Mouse (Mus musculus) thymus, adult 18-20 months (tissue): Measurements from ENCODE around the gene Grb2.

Experiments
- DNase-seq, 2 experiments: peaks; one replicate each; pipeline ENCODE4 v3.0.0; 2022; ENCODE audit warnings: mixed read lengths in 2 of 2

Gene Grb2

GRCm38 (mm10) chr11:115642705-115643104 is 65.7 kb downstream of the Grb2 start:
- DNase-seq: no peak

- no peak for DNase-seq
Observed at GRCm38 (mm10) chr11:115641664-115642036, 66.7 kb downstream of the Grb2 start.

- DNase-seq: peak; percentile 50 to 72
Observed at GRCm38 (mm10) chr11:115640978-115641663, 67.3 kb downstream of the Grb2 start.

- DNase-seq: no peak
Observed at GRCm38 (mm10) chr11:115640311-115640828, 68.0 kb downstream of the Grb2 start.

- no peak for DNase-seq
Observed at GRCm38 (mm10) chr11:115639540-115639939, 68.9 kb downstream of the Grb2 start.

GRCm38 (mm10) chr11:115638498-115639409 is 69.6 kb downstream of the Grb2 start:
- DNase-seq: no peak

GRCm38 (mm10) chr11:115636960-115637359 is 71.4 kb downstream of the Grb2 start:
- no peak for DNase-seq

- no peak for DNase-seq
Observed at GRCm38 (mm10) chr11:115635484-115635883, 72.9 kb downstream of the Grb2 start.

GRCm38 (mm10) chr11:115635041-115635440 is 73.4 kb downstream of the Grb2 start:
- no peak for DNase-seq

- no peak for DNase-seq
Observed at GRCm38 (mm10) chr11:115634109-115634508, 74.3 kb downstream of the Grb2 start.

GRCm38 (mm10) chr11:115632862-115633261 is 75.5 kb downstream of the Grb2 start:
- DNase-seq: no peak

GRCm38 (mm10) chr11:115632247-115632646 is 76.2 kb downstream of the Grb2 start:
- no peak for DNase-seq

GRCm38 (mm10) chr11:115631505-115631890 is 76.9 kb downstream of the Grb2 start:
- no peak for DNase-seq

- DNase-seq: peak in 1 of 2 experiments; percentile 52
Observed at GRCm38 (mm10) chr11:115630532-115631504, 77.6 kb downstream of the Grb2 start.

- DNase-seq: no peak
Observed at GRCm38 (mm10) chr11:115629734-115630531, 78.5 kb downstream of the Grb2 start.

- no peak for DNase-seq
Observed at GRCm38 (mm10) chr11:115628465-115629101, 79.8 kb downstream of the Grb2 start.

GRCm38 (mm10) chr11:115627705-115628464 is 80.5 kb downstream of the Grb2 start, which contains the start of gene Slc25a19:
Slc25a19 (minus strand) TSS chr11:115628295.
- DNase-seq: peak; percentile 98 to 99

- DNase-seq: no peak
Observed at GRCm38 (mm10) chr11:115626824-115627616, 81.4 kb downstream of the Grb2 start.

- DNase-seq: no peak
Observed at GRCm38 (mm10) chr11:115625877-115626276, 82.5 kb downstream of the Grb2 start.
